Mouse (Mus musculus) kidney, adult 2 months (tissue): ENCODE data around the gene Vps26c. TPM values are rescaled to one million over a fixed set of nuclear protein-coding genes. Genes with fewer than 3 reads are reported as not detected.
"Not testable (repeated sequence)": the region's sequence is repeated elsewhere in the genome, so short reads cannot be mapped to it uniquely, and the experiment has no call there.

Source experiments
- DNase-seq: peaks from one replicate; pipeline ENCODE4 v3.0.0; 2021
- H3K27ac ChIP-seq: fragments of 200-500 bp; 2 replicates; pipeline ENCODE4 v1.5.1; 2012; ENCODE audit warnings: low read depth, low read length, control low read depth, inconsistent platforms; ENCODE audit not compliant: insufficient read depth
- H3K27me3 ChIP-seq: fragments of 200-500 bp; replicated peaks from 2 replicates; pipeline ENCODE4 v1.6.1; 2012; ENCODE audit warnings: mild to moderate bottlenecking, moderate library complexity, low read length, inconsistent platforms; ENCODE audit not compliant: control insufficient read depth, insufficient read depth
- H3K36me3 ChIP-seq: fragments of 200-500 bp; 2 replicates; pipeline ENCODE4 v1.6.1; 2012; ENCODE audit warnings: mild to moderate bottlenecking, moderate library complexity, low read length, inconsistent platforms; ENCODE audit not compliant: control insufficient read depth, insufficient read depth
- H3K4me1 ChIP-seq: fragments of 200-500 bp; 2 replicates; pipeline ENCODE4 v1.6.1; 2011; ENCODE audit warnings: low read length; ENCODE audit not compliant: control insufficient read depth, insufficient read depth
- H3K4me3 ChIP-seq: fragments of 200-500 bp; 2 replicates; pipeline ENCODE4 v1.5.1; 2011; ENCODE audit warnings: mild to moderate bottlenecking, low read depth, low read length, control low read depth; ENCODE audit not compliant: insufficient read depth
- CTCF ChIP-seq: fragments of 200-500 bp; conservative IDR thresholded peaks from 2 replicates; pipeline ENCODE4 v1.5.1; 2011; ENCODE audit warnings: low read depth, mild to moderate bottlenecking, control low read depth, low read length, moderate library complexity, mixed read lengths; ENCODE audit not compliant: insufficient read depth, insufficient read length
- POLR2A ChIP-seq: fragments of 200-500 bp; IDR thresholded peaks from one replicate; pipeline ENCODE4 v1.6.1; 2011; ENCODE audit warnings: low read depth, low read length, control low read depth
- WGBS: fragments of 180-500 bp; shearing (Covaris S2); methylation state at CpG from one replicate; pipeline ENCODE4 v1.1.7; 2018; 5-methylcytosine and 5-hydroxymethylcytosine counted together
- polyA plus RNA-seq: library from polyadenylated mRNA; depleted of rRNA; stranded (reverse); fragments of >200 nt; gene quantifications from 2 replicates; pipeline ENCODE4 v1.2.3, GENCODE M21; 2012

The Vps26c gene
- polyA plus RNA-seq, 1 experiment, result 31.4 TPM

DNA sequence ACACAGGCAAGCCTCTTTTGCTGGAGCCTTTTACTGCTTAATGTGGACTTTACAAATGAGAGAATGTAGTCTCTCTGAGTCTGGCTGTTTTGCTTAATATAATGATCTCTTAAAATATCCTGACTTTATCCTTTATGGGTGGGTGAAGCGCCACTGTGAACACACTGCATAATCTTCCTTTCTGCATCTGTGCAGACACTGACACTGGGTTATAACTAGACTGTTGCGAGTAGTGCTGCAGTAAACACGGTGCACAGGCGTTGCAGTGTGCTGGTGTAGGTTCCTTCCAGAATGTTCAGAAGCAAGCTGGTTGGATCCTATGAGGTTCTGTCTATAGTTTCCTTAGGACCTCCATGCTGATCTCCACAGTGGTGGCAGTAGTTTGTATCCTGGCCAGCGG lies 37.3 kb downstream of the Vps26c start:
- Histone ChIP-seq H3K27me3 (no peaks in the 10 kb centered on the region), H3K27ac (no peak overlapping the region), H3K4me3 (no peak overlapping the region), H3K36me3 (no peaks in the 10 kb centered on the region), H3K4me1 (no peaks in the 10 kb centered on the region)
- no peak for DNase-seq
- 95% methylated on average over 5 of the region's 5 CpGs for WGBS
- TF ChIP-seq CTCF (no peak), POLR2A (no peak)

DNA sequence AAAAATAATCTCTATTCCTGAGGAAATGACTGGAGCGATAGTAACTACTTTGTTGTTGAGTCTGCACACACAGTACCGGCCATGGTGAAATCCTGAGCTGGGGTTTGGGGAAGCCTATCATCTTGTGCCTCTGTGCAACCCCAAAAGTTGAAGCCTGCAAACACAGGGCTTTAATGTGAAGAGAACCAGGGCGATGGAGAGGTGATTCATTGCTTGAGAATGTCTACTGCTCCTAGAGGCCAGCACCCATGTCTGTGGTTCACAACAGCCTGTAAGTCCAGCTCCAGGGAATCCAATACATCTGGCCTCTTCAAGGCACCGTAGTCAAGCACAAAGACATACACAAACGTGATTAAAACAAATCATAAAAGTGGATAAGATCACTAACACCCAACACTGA lies 39.3 kb downstream of the Vps26c start:
- H3K4me3 ChIP-seq, result no peak overlapping the region
- no peak overlapping the region for H3K27ac ChIP-seq
- no peaks in the 10 kb centered on the region for H3K27me3 ChIP-seq
- TF ChIP-seq CTCF (no peak), POLR2A (no peak)
- H3K4me1 ChIP-seq, result no peaks in the 10 kb centered on the region
- WGBS, result 67% methylated on average over 5 of the region's 5 CpGs
- H3K36me3 ChIP-seq, result no peaks in the 10 kb centered on the region
- DNase-seq, result no peak

DNA sequence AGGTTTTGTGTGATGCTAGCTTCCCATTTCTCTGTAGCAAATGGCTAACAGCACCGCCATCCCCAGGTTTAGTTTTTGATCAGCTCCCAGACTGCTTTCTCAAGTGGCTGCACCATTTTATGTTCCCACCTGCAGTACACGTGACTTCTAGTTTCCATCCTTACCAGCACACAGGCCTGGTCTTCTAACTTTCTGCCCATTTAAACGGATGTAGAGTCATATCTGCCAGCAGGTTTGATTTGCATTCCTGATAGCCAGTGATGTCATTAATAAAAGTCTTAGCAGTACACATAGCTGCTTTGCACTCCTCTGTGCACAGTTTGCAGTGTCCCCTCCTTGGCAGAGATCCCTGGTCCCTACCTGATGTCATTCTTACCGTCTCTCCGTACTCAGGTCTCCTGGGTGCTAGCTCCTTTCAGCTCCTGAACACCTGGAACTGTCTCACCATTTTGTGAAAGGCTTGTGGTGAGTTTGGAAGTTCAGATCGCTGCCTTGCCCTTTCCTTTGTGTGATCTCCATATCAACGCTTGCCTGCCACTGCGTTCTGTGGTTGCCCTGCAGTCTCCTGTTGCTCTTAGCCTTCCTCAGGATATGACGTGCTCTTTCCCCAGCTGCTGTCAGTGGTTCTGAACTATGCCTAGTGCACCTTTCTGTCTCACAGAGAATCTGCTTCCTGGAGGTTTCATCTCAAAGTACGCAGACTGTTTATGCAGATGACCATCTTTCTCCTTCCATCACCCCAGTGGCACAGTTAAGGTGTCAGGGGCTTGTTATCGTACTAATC lies 41.7 kb downstream of the Vps26c start:
- Histone ChIP-seq H3K27ac (no peak overlapping the region), H3K4me1 (no peaks in the 10 kb centered on the region), H3K36me3 (no peaks in the 10 kb centered on the region), H3K27me3 (no peaks in the 10 kb centered on the region), H3K4me3 (no peak overlapping the region)
- WGBS, result 79% methylated on average over 11 of the region's 11 CpGs
- DNase-seq, result no peak
- no peak for TF ChIP-seq POLR2A

DNA sequence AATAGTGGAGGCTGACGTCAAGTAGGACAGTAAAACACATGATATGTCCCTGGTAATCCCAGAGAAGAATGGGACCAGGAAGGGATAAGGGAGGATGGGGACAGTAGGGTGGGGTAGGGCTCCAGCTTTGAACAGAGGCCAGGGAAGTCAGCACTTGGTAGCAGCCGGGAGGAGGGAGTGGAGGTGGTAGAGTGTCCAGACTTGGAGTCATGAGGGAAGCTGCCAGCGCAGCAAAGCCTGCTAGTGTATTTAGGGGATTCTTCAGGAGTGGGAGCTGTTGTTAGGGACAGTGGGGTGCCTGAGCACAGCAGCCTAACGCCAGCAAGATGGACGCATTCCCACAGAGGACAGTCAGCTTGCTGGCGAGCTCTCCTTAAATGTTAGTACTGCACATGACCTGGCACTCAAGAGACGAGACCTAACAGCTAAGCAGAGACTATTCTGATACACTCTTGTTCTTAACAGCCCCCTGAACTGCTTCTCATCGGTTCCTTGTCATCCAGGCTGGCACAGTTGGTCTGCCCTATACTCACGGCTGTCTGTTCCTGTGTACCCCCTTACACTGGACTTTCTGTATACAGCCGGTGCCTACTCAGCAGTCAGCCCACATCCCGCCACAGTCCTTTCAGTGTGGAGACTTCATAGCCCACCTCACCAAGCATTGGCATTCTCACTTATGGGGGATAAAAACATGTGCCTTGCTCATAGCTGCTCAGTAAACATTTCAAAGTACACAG lies 53.4 kb downstream of the Vps26c start:
- no peak for DNase-seq
- 84% methylated on average over 11 of the region's 11 CpGs for WGBS
- H3K4me3 ChIP-seq, result no peak overlapping the region
- no peak overlapping the region for H3K27ac ChIP-seq
- no peaks in the 10 kb centered on the region for H3K27me3 ChIP-seq
- no peaks in the 10 kb centered on the region for H3K4me1 ChIP-seq
- TF ChIP-seq POLR2A (no peak), CTCF (no peak)
- H3K36me3 ChIP-seq, result no peaks in the 10 kb centered on the region

DNA sequence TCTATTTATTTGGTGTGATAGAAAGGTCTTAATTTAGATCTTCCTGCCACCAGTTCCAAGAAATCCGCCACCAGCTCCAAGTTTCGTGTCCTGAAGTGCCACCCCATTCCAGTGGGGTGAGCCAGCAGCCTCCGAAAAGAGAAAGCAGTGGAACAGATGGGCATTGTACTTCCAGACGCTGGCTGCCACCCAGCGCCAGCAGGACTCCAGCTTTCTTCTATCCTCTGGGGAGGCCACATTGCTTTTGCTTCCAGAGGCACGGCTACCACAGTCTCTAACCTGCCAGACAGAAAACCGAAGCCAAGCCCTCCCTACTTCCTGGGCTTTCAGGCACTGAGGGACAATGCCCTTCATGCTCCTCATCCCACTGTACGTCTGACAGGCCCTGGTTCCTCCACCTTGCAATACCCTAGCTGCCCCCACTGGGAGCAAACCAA lies 54.1 kb downstream of the Vps26c start:
- Histone ChIP-seq H3K27me3 (no peaks in the 10 kb centered on the region), H3K36me3 (no peaks in the 10 kb centered on the region), H3K27ac (no peak overlapping the region), H3K4me3 (no peak overlapping the region), H3K4me1 (no peaks in the 10 kb centered on the region)
- no peak for TF ChIP-seq CTCF
- no peak for TF ChIP-seq POLR2A
- DNase-seq, result peak; percentile 44
- WGBS, result 59% methylated on average over 8 of the region's 8 CpGs

DNA sequence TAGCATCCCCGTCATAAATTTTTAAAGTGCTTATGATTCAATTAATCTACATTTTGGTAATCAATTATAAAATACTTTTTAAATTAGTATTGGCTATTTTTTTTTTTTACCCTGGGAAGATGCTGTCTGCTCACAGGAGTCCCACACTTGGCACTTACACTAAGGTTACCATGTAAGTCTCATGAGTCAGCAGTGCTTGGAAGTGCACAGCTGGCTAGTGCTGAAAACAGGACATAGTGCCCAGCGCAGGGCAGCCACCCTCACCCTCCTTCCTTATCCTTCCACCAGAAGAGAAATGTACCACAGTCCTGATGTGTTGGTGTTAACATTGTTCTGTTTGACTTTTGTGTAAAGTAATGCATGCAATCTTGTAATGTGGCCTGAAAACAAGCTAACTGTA lies 58.2 kb downstream of the Vps26c start:
- Histone ChIP-seq H3K4me3 (no peak overlapping the region), H3K4me1 (no peaks in the 10 kb centered on the region), H3K36me3 (peaks cover 2% of the 10 kb centered on the region; the same call in 1 of the 2 replicates), H3K27me3 (no peaks in the 10 kb centered on the region), H3K27ac (no peak overlapping the region)
- TF ChIP-seq CTCF (no peak), POLR2A (no peak)
- 89% methylated on average over 2 of the region's 2 CpGs for WGBS
- no peak for DNase-seq

DNA sequence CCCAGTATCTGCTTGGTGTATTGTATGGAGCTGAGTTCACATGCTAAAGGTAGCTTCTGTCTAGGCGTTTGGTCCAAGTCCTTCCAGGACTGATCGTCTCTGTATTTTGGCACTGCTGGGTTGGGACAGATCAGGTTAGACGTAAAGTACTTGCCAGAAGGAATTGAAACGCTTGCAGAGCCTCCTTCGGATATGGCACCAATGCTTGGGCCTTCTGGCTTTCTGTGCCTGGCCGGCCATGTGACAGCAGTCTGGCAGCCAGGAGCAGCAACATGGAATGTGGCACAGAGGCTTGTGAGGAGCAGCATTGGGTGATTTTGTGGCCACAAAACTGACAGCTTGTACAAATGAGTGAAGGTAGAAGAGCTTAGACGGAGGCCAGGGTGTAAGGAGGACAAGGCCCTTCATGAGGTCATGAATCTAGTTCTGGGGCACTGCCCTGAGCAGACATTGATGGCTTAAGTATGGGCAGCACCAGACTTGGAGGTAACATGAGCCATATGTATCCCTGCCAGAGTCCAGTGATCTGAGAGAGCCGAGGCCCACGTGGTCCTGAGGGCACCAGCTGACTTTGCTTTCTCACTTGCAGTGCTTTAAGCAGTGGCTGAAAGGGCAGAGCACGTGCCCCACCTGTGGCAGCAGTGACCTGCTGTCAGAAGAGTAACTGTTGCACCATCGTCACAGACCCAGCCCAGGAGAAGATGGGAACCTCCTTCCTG lies 59.1 kb downstream of the Vps26c start:
- Histone ChIP-seq H3K36me3 (peaks cover 2% of the 10 kb centered on the region), H3K27me3 (no peaks in the 10 kb centered on the region), H3K27ac (no peak overlapping the region), H3K4me3 (no peak overlapping the region), H3K4me1 (no peaks in the 10 kb centered on the region)
- TF ChIP-seq CTCF, result no peak
- no peak for TF ChIP-seq POLR2A
- WGBS, result 50% methylated on average over 11 of the region's 11 CpGs
- no peak for DNase-seq

DNA sequence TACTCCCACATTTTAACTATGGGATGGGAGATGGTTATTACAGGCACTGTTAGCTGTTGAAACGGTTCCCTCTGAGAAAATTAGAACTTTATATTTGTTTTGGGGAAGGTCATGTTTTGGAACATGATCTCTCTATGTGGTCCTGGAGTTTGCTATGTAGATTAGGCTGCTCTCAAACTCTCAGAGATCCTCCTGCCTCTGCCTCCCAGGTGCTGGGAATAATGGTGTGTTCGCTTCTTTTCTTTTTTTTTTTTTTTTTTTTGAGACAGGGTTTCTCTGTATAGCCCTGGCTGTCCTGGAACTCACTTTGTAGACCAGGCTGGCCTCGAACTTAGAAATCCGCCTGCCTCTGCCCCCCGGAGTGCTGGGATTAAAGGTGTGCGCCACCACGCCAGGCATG lies 60.3 kb downstream of the Vps26c start:
- not testable (repeated sequence) for H3K4me3 ChIP-seq, H3K36me3 ChIP-seq, H3K27me3 ChIP-seq, H3K27ac ChIP-seq, DNase-seq, H3K4me1 ChIP-seq
- WGBS, result 94% methylated on average over 7 of the region's 7 CpGs
